Mouse (Mus musculus): ENCODE measurements around the gene Cdk12.

GRCm38 (mm10) chr11:98289873-98290272 lies 87.0 kb downstream of the Cdk12 start:
- TF ChIP-seq UBTF (IDR thresholded peaks at IDR 0.05; ENCODE audit: low read depth, low read length) (no peak), CTCF (conservative IDR thresholded peaks at IDR 0.05 in 1 of 2, IDR thresholded peaks at IDR 0.05 in 1 of 2; ENCODE audit: low read depth in 2 of 2, low read length in 2 of 2) (no peak), ZMIZ1 (IDR thresholded peaks at IDR 0.05; ENCODE audit: low read depth, low read length) (no peak), ZNF384 (IDR thresholded peaks at IDR 0.05; ENCODE audit: low read depth, low read length) (no peak), EP300 (IDR thresholded peaks at IDR 0.05; ENCODE audit: low read length) (no peak)
